Mouse (Mus musculus) hindlimb bud, embryonic 11.5 days (tissue): ENCODE measurements around the gene Bpifb6.

Experiments used
- DNase-seq: peaks from one replicate; pipeline ENCODE4 v3.0.0-alpha.2; 2012; ENCODE audit warnings: low read depth, low spot score; ENCODE audit errors: extremely low spot score

The Bpifb6 gene

DNA sequence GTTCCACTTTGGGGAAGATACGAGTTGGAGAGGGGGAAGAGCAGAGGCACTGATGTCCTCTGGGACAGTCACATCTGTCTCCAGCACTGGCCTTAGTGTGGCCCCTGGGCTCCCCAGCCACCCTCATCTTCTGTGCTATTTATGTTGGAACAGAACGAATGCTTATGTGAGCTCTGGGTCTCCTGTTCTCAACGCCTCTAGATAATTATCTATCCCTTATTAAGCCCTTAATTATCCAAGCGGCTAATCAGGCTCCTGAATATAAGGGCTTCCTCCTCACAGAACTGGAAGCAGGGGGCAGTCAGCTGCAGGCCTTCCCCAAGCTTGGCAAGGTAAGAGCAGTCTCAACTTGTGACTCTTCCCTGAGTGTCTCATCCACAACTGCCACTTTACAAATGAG lies at the start of gene Bpifb6:
Bpifb6 (plus strand) TSS at position 301 of the 400 bp plus-strand sequence.
- no peak for DNase-seq

DNA sequence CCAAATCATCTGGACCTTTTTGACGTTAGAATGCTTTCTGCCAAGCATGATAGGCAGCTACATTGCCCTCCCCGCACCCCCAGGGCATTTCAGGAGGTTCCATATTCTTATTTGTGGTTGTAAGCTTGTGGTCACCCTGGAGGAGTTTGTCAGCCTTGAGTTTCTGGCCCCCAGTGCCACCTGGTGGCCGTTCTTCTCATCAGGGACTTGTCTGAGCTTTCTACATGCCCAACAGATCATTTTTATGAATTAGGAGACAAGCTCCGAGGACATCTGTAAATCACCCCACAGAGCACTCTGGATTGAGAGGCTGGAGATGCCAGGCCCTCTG lies 49.2 kb upstream of the Bpifb6 start:
- no peak for DNase-seq

DNA sequence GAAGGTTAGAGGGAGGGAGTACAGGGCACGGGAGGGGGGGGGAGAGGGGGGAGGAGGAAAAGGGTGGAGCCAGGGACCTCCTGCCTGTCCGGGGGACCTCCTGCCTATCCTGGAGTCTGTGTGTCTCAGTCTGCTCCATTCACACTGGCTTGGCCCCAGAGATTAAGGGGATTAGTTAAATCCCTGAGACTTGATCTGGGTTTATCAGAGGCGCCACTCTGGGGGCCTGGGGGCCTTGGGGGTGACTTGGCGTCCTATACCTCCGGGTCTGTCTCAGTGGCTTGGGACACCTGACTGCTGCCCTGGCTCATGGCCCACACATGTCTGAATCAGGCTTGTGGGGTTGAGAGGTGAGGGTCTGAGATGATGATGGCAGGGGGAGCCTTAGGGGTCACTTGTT lies 46.6 kb upstream of the Bpifb6 start:
- no peak for DNase-seq

DNA sequence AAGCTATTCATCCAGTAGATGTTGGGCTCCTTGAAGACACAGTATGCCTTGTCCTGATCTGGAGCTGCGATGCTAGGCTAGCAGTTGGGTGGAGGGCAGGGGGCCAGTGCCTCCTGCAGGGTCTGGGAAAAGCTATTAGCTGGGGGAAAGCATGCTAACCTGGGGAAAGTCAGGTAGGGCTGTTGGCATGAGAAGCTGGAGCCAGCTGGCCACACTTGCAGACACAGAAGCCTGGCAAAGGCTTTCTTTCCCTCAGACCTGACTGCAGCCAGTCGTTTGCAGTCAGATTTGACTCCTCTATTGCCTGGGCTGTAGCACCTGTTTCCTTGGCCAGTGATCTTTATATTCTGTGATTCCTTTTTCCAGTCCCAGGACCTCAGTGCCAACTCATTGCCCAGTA lies 40.6 kb upstream of the Bpifb6 start:
- DNase-seq: no peak

DNA sequence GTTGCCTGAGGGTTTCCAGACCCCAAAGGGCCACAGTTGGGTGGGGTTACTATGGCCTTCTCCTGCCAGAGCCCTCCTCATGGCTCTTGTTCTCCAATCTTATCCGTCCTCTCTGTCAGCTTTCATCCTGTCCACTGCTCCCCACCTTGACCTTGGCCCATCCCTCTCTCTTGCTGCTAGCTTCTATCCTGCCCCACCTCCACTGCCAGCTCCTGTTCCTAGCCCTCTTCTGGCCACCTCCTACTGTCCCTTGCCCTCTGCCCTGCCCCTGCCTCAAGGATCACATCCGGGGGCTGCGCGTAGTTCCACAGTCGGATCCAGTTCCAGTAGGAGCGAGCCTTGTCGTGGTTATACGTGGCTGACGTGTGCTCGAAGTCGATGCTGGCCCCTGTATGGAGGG lies 39.9 kb upstream of the Bpifb6 start:
- DNase-seq: no peak

DNA sequence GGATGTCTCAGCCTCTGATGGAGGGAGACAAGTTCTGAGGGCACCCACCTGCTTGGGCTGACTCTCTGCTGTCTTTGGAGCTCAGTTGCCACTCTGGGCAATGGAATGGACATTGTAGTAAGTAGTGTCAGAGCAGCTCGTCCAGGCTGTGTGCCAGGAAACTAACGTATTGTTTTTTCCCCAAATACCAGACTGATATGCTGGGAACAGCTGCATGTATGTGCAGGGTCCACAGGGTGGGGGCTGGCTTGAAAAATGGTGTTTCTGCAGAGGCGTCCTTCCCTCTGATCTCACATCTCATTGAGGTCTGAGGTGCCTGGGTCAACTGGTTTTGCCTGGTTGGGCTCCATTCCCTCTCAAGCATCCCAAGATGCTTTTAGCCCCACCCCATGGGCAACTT lies 39.5 kb upstream of the Bpifb6 start:
- DNase-seq: no peak

DNA sequence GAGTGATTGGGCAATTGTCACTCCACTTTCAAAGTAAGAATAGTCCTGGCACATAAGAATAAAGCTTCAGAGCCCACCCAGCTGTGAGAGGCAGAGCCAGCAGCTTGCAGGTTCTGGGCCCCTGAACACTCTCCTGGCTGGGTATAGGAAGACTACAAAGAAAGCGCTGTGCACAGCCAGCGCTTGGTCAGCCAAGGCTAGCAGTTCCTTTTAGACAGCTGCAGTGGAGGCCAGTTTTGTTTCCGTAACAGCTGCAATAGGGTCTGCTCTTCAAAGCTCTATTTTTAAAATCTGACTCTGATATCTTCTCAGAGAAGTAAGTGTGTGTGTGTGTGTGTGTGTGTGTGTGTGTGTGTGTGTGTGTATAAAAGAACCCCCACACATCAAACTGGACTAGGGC lies 38.2 kb upstream of the Bpifb6 start:
- DNase-seq: no peak

DNA sequence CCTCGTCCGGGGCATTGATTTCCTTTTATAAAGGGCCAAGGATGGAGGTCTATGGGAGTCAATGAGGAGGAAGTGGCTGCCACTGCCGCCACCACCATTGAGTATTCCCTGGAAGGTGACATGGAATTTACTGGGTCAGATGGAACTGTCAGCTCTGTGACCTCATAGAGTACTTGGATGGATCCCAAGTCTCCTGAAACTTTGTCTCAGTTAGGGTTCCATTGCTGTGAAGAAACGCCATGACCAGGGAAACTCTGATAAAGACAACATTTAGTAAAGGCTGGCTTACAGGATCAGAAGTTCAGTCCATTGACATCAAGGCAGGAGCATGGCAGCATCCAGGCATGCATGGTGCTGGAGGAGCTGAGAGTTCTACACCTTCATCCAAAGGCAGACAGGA lies 29.2 kb upstream of the Bpifb6 start, which contains the start of gene Sun5:
Sun5 (minus strand) TSS at position 101 of the 400 bp plus-strand sequence.
- DNase-seq: no peak

DNA sequence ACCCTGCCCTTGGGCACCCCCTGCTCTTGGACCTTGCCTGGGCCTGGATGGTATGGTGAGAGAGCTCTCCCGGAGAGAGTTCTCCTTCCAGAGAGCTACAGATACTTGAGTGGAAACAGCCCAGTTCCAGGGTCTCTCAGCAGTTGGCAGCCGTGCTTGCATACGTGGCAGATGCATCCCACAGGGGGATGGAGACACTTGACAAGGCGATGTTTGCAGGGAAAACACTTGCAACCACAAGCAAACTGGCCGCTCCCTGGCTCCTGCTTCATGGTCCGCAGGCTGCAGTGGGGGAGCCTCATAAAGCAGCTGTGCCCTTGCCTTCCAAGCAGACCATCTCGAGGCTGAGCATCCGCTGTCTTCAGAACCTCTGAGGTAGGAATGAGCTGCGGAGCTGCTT lies 25.4 kb upstream of the Bpifb6 start, which contains the start of gene Bpifb2:
Bpifb2 (plus strand) TSS at position 301 of the 400 bp plus-strand sequence.
- no peak for DNase-seq

DNA sequence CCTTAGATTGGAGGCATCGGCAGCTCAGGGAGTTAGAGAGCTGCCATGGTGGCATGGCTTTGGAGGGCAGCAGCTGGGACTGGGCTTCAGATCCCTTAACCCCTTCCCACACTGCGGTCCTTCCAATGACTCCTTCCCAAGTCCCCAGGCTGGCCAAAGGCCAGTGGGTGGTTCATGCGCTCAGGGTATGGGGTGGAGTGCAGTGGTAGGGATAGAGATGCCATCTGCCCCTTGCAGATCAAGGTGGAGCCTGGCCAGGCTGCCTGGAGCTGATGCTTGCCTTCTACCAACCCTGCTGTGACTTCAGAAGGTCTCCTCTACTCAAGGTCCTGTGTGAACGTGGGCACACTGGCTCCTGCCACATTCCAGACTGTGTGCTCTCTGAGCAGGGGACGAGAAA lies 1.1 kb upstream of the Bpifb6 start:
- DNase-seq: no peak

DNA sequence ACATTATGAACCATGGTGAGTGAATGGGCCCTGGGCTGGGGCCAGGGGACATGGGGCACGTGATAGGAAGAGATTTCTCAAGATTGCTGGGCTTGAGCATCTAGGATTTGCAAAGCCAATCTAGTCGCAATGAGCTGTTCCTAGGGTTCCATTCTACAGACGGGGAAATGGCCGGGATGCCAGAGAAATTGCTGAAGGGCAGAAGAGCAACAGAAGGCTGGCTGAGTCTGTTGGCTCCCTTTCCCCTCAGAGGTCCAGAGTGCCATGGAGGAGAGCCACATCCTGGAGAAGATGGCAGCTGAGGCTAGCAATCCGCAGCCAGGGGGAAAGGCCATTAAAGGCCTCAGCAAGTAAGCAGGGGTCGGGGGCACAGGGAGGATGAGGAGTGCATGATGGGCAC lies 2.5 kb downstream of the Bpifb6 start:
- DNase-seq: no peak

DNA sequence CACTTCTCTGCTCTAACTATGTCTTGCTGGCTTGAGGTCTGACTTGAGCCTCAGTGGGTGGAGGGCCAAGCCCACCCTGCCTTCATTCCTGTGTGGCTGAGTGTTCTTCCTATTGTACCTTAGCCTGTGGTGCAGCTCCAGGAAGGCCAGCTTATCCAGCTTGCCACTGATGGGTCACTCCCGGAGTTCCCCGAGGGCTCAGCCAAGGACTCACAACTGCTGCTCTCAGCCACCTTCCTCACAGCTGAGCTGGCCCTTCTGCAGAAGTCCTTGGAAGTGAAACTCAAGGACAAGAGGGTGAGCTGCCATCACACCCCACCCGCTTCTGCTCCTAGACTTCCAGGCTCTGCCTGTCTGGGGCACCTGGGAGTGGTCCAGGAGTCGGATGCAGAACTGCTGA lies 6.4 kb downstream of the Bpifb6 start:
- DNase-seq: no peak

DNA sequence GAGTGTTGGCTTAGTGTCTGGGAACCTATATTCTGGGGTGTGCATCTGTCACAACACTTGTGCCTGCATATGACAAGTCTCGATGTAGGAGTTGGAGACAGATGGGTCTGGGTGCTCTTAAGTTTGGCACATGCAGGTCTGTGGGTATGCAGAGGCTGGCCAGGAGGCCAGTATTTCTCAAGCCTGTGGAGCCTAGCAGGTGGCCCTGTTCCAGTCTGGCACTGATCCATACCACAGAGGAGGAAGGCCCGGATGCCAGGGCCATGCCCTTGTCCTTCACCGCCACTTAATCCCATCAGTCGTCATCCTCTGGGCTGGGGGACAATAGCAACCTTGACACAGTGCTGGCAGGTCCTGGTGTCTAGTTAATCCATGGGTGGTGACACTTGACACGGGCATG lies 14.0 kb downstream of the Bpifb6 start:
- DNase-seq: no peak

DNA sequence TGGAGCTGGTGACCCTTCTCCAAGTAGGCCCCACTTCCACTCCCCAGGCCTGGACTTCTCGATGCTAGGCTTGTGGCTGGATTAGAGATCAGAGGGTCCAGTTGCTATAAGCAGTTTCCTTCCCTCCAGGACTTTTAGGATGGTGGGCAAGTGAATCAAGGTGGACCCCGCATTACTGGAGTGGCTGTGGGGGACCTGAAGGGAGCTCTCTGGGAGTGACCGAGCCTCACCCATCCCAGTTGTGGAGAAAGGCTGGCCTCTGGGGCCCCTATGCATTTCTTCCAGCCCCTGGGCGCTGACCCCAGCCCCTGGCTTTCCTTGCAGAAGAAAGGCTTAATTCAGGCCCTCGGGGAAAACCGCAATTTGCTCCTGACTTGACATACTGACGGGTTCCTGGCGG lies 17.7 kb downstream of the Bpifb6 start, which contains the start of gene Bpifb3:
Bpifb3 (plus strand) TSS at position 301 of the 400 bp plus-strand sequence.
- no peak for DNase-seq

DNA sequence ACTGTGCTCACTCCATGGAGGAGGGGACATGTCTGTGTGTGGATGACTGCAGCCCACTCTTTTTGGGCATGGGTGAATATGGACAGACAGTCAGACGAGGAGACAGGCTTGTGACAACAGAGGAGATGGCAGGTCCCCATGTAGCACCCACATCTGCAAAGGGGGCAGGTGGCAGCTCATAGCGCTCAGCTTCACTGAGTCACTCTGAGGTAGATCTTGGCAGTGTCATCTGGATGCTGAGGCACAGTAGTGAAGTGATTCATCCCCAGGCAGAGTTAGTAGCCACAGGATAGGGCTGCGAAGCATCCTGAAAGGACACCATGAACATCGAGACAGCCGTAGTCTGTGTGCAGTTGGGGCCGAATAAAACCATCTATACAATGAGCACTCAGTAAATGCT lies 21.1 kb downstream of the Bpifb6 start:
- DNase-seq: no peak

DNA sequence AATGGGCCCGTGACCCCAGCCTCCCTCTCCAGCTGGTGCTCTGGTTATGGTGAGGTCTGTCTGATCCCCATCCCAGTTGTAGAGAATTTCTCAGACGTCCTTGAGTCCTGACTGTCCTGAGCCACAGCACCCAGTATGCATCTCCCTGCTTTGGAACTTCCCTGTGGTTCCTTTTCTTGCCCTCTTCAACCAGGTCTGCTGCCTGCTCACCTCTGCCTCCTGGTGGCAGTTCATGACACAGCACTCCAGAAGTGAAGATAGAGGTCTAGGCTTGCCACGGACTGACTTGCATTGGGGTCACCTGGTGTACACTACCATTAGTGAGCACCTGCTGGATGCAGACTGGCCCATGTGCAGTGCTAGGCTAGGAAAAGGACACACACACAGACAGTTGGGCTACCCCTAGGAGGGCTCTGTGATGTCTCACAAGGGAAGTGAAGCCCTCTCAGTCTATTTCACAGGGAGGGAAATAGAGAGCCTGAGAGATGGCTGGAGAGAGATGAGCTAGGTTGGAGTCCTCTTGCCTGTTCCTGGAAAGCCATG lies 29.8 kb downstream of the Bpifb6 start:
- DNase-seq: peak; percentile 20

DNA sequence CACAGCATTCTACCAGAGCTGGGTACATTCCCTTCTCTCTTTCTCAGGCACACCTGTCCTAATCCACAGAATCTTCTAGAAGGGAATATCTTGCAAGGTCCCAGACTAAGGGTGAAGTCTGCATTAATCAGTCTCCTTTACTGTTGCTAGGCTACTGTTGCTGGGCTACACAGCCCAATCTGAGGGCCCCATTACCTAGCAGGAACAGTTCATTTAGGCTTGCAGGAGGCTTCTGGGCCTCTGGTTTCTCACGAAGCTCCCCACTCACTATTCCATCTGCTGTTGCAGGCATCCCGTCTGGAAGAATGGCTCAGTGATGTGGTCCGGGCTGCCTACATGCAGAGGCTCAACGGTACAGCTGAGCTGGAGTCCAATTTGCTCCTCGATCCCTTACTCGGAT lies 30.9 kb downstream of the Bpifb6 start:
- DNase-seq: no peak

DNA sequence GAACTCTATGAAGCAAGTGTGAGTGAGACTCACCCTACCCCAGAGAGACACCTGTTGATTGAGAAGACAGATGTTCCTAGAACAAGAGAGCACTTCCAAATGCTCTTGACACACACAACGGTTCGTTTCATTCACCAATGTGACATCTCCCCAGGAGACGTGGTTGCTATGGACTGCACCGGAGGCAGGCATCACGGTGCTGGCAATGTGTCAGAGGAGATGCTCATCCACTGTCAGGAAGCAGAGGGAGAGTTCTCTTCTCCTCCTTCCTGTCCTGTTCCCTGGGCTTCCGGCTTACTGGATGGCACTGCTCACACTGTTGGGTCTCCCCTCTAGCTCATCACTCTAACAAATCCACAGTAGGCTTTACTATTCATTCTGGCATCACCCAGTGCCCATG lies 33.1 kb downstream of the Bpifb6 start:
- DNase-seq: no peak

DNA sequence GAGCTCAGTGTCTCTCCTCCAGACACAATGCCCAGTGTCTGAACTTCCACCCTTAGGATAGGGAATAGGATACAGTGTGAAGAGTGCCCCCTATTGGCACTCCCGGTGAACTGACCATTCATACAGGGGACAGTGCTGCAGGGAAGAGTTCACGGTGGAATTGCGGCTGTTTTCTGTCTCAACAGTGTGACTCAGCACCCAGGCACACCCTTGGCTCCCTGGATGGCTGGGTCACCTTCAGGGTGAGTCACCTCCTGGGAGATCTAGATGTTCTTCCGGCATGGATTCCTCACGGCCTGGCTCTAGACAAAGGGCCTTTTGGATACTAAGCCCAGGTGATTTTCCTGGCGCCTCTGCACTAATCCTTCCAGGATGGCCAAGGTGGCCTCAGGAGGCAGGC lies 35.2 kb downstream of the Bpifb6 start:
- DNase-seq: no peak

DNA sequence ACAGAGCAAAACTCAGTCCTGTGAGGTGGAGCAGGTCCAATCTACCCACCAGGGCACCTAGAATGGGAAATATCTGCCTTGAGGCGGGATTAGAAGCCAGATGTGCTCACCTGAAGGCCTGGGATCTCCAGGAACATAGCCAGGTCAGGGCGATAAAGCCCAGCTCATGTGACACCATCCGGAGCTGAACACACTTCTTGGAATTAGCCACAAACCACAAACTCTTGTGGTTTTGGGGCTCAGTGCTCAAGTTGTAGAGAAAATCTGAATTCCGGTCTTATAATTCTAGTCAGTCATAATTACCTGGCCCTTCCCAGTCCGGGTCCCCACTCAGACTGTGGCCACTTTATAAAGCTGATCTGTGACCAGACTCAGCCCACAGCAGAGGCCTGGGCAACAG lies 37.7 kb downstream of the Bpifb6 start, which contains the start of gene Bpifb4:
Bpifb4 (plus strand) TSS at position 370 of the 400 bp plus-strand sequence.
- DNase-seq: no peak

DNA sequence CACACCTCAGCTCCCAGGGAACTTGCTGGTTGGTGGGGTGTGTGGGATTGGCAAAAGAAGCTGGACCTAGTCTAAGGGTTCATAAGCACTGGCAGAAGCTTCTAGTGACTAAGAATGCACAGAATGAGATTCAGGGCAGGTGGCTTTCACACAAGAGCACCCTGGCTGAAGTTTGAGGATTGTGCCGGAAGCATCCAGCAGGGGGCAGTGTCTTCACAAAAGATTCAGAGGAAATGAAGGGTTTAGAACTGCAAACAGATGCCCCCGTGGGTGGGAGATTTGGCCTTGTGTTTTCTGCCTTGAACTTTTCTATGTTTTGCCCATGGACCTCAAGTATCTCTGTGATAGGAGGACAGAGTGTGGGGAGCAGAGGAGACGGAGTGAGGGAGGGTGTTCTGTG lies 43.3 kb downstream of the Bpifb6 start:
- peak; percentile 12 for DNase-seq

DNA sequence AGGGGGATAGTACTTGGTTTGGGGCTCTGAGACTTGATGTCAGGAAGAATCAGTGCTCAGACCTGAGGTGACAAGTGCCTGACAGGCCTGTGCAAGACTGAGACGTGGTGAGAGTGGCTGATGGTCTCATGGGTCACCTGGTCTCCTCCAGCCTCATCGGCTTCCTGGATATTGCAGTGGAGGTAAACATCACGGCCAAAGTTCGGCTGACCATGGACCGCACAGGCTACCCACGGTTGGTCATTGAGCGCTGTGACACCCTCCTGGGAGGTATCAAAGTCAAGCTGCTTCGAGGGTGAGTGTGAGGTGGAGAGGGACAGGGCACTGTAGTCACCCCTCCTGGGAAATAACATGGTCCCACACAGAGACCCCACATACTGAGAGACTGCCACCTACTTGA lies 44.4 kb downstream of the Bpifb6 start:
- DNase-seq: no peak

DNA sequence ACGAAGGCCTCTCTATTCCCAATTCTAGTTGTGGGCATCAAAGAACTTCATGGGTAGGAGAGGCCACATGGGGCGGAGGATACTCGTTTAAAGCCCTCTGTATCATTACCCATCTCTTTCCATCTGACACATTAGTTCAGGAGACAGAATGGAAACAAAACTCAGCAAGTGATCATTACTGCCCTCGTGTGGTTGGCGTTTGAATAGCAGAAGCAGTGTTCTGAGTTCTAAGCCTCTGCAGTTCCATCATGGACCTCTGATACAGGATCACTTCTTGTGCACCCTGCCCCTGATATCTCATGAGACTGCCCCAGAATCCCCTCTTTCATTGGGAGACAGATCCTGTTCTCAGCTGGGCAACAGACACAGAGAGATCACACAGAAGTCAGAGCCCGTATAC lies 52.7 kb downstream of the Bpifb6 start:
- peak; percentile 35 for DNase-seq

DNA sequence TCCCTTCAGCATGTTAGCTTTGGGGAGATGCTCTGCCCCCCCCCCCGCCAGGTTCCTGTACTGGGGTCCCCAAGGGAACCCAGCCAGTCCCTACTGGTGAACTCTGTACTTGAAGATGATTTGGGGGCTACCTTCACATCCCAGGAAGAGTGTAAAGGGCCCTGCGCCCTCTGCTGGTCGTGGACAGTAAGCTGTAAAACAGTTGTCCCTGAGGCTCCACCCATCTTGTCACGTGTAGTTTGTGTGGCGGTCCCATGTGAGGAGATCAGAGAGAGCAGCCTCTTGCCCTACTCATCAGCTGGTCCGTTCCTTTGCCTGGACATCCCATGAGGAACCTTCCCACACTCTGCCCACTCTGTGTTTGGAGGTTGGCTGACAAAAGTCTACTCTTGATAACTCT lies 53.6 kb downstream of the Bpifb6 start:
- peak; percentile 35 for DNase-seq
